Mouse (Mus musculus) heart, postnatal 0 days (tissue): ENCODE data around the gene Msrb1. TPM values are rescaled to one million over a fixed set of nuclear protein-coding genes. Genes with fewer than 3 reads are reported as not detected.

Experiments used
- ATAC-seq: fragments of 200-750 bp; cut with Nextera tagmentation; 2 replicates; pipeline ENCODE4 v1.8.0; 2017; ENCODE audit warnings: low read depth, moderate number of reproducible peaks, moderate library complexity; ENCODE audit not compliant: insufficient read depth
- DNase-seq: peaks from one replicate; pipeline ENCODE4 v3.0.0-alpha.2; 2016; ENCODE audit warnings: low spot score
- H3K27ac ChIP-seq: fragments of 300-500 bp; sonication (generic); 2 replicates; pipeline ENCODE4 v1.5.1; 2014; ENCODE audit warnings: low read depth, mild to moderate bottlenecking
- H3K27me3 ChIP-seq: fragments of 300-500 bp; sonication (generic); 2 replicates; pipeline ENCODE4 v1.6.1; 2014; ENCODE audit warnings: low read length, mixed read lengths; ENCODE audit not compliant: control insufficient read depth, insufficient read depth
- H3K36me3 ChIP-seq: fragments of 300-500 bp; sonication (generic); replicated peaks from 2 replicates; pipeline ENCODE4 v1.6.1; 2014; ENCODE audit warnings: low read length, mixed read lengths; ENCODE audit not compliant: control insufficient read depth, insufficient read depth
- H3K4me1 ChIP-seq: fragments of 300-500 bp; sonication (generic); 2 replicates; pipeline ENCODE4 v1.6.1; 2014; ENCODE audit warnings: antibody characterized with exemption; ENCODE audit not compliant: control insufficient read depth, insufficient read depth
- H3K4me2 ChIP-seq: fragments of 300-500 bp; sonication (generic); 2 replicates; pipeline ENCODE4 v1.6.1; 2014; ENCODE audit warnings: low read depth, mild to moderate bottlenecking, low read length, moderate library complexity
- H3K4me3 ChIP-seq: fragments of 300-500 bp; sonication (generic); 2 replicates; pipeline ENCODE4 v1.5.1; 2014; ENCODE audit warnings: low read depth, low read length
- H3K9ac ChIP-seq: fragments of 300-500 bp; sonication (generic); replicated peaks from 2 replicates; pipeline ENCODE4 v1.6.1; 2014; ENCODE audit warnings: low read depth, low read length, mixed read lengths
- H3K9me3 ChIP-seq: fragments of 300-500 bp; sonication (generic); replicated peaks from 2 replicates; pipeline ENCODE4 v1.6.1; 2016; ENCODE audit warnings: low read length; ENCODE audit not compliant: control insufficient read depth
- CTCF ChIP-seq: IDR thresholded peaks from 2 replicates; pipeline ENCODE4 v1.5.1; 2016; ENCODE audit warnings: antibody characterized with exemption, control low read depth, low read depth
- EP300 ChIP-seq: IDR thresholded peaks from 2 replicates; pipeline ENCODE4 v1.6.1; 2016; ENCODE audit warnings: antibody characterized with exemption, low read depth
- WGBS: fragments of 180-500 bp; shearing (Covaris S2); extraction: QIAGEN DNeasy Blood & Tissue Kit; methylation state at CpG from one replicate; pipeline ENCODE4 v1.1.7; 2014; 5-methylcytosine and 5-hydroxymethylcytosine counted together
- polyA plus RNA-seq: library from polyadenylated mRNA; unstranded; fragments of >200 nt; fragmentation: Nextera tagmentation; extraction: Ambion mirVana; gene quantifications from 2 replicates; pipeline ENCODE4 v1.2.1, GENCODE M21; 2015
- total RNA-seq: library from RNA; depleted of rRNA; stranded (reverse); fragments of >200 nt; gene quantifications from 2 replicates; pipeline ENCODE4 v1.2.3, GENCODE M21; 2014; ENCODE audit warnings: low replicate concordance

Msrb1 gene
- total and polyA plus RNA-seq, 2 experiments from 2014 or later = 28.5 to 55.7 TPM

DNA sequence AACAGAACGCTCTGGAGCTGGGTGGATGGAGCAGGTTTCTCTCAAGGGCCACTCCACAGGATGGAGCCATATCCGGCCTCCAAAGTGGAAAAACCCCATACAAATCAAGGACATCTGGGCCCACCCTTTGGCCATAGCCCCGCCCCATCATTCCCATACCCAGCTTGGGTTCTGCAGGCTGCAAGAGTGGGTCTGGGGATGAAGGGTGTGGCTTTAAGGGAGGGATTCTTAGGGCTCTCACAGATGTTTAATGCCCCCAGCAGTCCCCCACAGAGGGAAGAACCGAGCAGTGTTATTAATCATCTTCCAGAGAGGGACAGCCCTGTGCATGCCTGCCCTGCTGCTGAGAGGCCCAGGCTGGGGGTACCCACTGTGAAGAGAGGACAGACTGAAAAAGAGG is 10.5 kb downstream of the Msrb1 start:
- ATAC-seq = no peak
- H3K4me3 ChIP-seq = no peak overlapping the region
- no peaks in the 10 kb centered on the region for H3K9me3 ChIP-seq
- H3K36me3 ChIP-seq = 0 out of 2 replicates have a peak, but pooled peaks cover 5% of the 10 kb centered on the region
- DNase-seq = no peak
- H3K27me3 ChIP-seq = peaks cover 25% of the 10 kb centered on the region
- no peak overlapping the region for H3K9ac ChIP-seq
- TF ChIP-seq CTCF = no peak
- TF ChIP-seq EP300 = no peak
- no peak overlapping the region for H3K4me2 ChIP-seq
- no peak overlapping the region for H3K27ac ChIP-seq
- WGBS = 46% methylated on average over 4 of the region's 4 CpGs
- no peaks in the 10 kb centered on the region for H3K4me1 ChIP-seq

DNA sequence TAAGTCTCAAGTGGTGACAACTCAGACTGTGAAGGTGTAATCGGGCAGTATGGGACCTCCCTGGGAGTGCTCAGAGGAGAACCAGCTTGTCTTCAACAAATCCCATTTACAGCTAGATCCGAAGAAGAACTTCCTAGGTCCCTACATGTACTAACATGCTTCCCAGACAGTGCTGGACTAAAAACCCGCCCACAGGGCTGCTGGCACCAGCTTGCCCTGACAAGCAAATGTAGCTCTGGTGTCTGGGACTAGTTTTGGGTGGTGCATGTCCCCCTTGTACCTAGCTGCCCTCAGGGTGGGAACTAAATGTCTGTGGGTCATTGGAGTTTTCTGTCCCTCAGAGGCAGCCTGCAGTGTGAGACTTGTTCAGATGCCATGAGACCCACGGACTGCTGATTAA is 15.1 kb downstream of the Msrb1 start:
- Histone ChIP-seq H3K9ac (no peak overlapping the region), H3K4me2 (no peak overlapping the region), H3K27me3 (peaks cover 58% of the 10 kb centered on the region), H3K27ac (no peak overlapping the region), H3K4me3 (no peak overlapping the region), H3K9me3 (no peaks in the 10 kb centered on the region), H3K4me1 (0 out of 2 replicates have a peak, but pooled peaks cover 6% of the 10 kb centered on the region), H3K36me3 (no peaks in the 10 kb centered on the region)
- DNase-seq = no peak
- WGBS = 14% methylated on average over 4 of the region's 4 CpGs
- no peak for ATAC-seq
- TF ChIP-seq EP300 = no peak
- no peak for TF ChIP-seq CTCF

DNA sequence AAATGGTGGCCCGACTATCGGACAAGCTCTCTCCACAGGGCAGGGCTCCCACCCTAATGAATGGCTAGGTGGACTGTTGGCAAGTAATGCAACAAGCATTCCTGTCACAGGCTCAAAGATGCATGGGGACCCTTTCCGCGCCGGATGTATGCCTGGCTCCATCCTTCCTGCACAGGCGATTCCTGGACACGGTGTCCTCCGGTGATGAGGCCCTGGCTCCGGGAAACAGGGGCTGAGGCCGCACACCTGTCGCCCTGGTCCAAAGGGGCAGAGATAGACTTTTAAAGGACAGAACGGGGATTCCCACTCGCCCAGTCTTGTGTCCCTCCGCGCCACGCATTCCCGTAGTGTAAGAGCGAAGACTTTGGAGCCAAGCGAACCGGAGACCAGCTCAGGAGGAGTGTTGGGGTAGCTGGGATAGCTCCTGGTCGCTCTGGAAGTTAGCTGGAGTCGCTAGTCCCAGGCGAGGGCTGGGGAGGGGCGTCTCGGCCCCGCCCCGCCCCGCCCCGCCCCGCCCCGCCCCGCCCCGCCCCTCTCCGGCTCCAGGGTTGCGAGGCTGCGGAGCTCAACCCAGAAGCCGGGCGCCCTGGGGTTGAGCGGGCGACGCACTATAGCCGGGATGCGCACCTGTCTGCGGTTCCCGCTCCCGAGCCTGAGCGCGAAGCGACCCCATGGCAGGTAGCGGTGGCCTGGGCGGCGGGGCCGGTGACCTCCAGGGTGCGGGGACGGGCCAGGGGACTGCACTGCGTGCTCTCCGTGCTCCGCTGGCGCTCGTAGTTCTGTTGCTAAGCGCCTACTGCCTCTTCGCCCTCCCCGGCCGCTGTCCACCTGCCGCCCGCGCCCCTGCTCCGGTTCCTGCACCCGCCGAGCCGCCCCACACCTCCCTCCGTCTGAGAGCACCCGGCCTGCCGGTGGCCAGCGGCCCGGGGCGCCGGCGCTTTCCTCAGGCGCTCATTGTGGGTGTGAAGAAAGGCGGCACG is 16.3 kb downstream of the Msrb1 start, which contains the start of gene Hs3st6:
TSS of gene Hs3st6 (plus strand) at position 574 of the 980 bp plus-strand sequence.
- peak within 1 kb of the TSS; percentile 58 for H3K4me3 ChIP-seq
- H3K27me3 ChIP-seq = peaks cover 58% of the 10 kb centered on the region
- no peak within 1 kb of the TSS; the same call in 1 of the 2 replicates for H3K9ac ChIP-seq
- 0 out of 2 replicates have a peak, but pooled peaks cover 6% of the 10 kb centered on the region for H3K4me1 ChIP-seq
- 2% methylated on average over 55 of the region's 82 CpGs for WGBS
- H3K9me3 ChIP-seq = no peaks in the 10 kb centered on the region
- DNase-seq (no peak), ATAC-seq (peak; percentile 86)
- no peaks in the 10 kb centered on the region for H3K36me3 ChIP-seq
- TF ChIP-seq EP300 (no peak), CTCF (no peak)
- peak within 1 kb of the TSS; percentile 95 for H3K4me2 ChIP-seq
- H3K27ac ChIP-seq = no peak within 1 kb of the TSS

DNA sequence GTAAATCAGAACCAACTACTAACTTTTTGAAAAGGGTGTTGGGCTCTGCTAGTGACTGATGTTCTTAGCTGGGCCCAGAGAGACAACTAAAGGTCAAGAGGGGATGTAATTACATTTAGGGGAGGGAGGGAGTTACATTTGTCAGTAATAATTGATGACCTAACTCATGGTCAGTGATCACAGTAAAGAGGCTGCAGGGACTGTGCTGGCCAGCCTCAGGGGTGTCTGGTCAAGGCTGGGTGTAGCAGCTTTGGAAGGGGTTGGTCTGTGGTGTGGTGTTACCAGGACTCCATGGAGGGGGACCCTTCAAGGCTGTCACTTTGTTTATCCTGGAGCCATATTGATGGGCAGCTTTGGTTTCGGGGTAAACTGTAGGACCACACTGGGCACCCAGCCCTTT is 21.0 kb downstream of the Msrb1 start:
- Histone ChIP-seq H3K4me1 (0 out of 2 replicates have a peak, but pooled peaks cover 6% of the 10 kb centered on the region), H3K27me3 (peaks cover 29% of the 10 kb centered on the region), H3K9ac (no peak overlapping the region), H3K36me3 (no peaks in the 10 kb centered on the region), H3K4me2 (no peak overlapping the region), H3K27ac (no peak overlapping the region), H3K9me3 (no peaks in the 10 kb centered on the region), H3K4me3 (no peak overlapping the region)
- WGBS = 77% methylated on average over 1 of the region's 1 CpGs
- no peak for DNase-seq
- no peak for ATAC-seq
- no peak for TF ChIP-seq CTCF
- TF ChIP-seq EP300 = no peak

DNA sequence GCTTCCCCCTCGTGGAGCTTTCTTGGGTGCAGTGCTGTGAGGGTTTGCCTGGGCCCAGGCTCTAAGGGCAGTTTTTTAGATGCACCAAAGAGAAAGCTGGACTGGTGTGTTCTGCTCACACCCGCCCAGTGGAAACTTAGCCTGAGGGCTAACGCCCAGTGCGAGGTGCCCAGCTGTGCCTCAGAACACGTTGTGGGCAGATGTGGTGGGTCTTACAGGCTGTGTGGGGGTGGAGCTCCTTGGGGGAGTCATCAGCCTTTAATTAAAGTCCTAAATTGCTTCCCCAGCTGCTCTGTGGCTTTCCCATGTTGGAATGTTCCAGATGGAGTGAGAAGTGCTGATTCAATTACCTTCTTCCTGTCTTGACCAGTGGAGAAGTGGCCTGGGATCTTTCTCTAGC is 24.7 kb downstream of the Msrb1 start:
- no peak for ATAC-seq
- no peaks in the 10 kb centered on the region for H3K9me3 ChIP-seq
- no peaks in the 10 kb centered on the region for H3K4me1 ChIP-seq
- WGBS = 55% methylated on average over 5 of the region's 5 CpGs
- H3K4me3 ChIP-seq = no peak overlapping the region
- no peak for TF ChIP-seq EP300
- no peak for TF ChIP-seq CTCF
- no peak overlapping the region for H3K9ac ChIP-seq
- H3K27me3 ChIP-seq = no peaks in the 10 kb centered on the region
- H3K36me3 ChIP-seq = no peaks in the 10 kb centered on the region
- no peak for DNase-seq
- H3K27ac ChIP-seq = no peak overlapping the region
- H3K4me2 ChIP-seq = no peak overlapping the region
